Mouse (Mus musculus): Measurements from ENCODE around the gene Tnni2. TPM values are rescaled to one million over a fixed set of nuclear protein-coding genes. Genes with fewer than 3 reads are reported as not detected.

Gene Tnni2
- polyA plus RNA-seq, 1 experiment = 232 TPM

DNA sequence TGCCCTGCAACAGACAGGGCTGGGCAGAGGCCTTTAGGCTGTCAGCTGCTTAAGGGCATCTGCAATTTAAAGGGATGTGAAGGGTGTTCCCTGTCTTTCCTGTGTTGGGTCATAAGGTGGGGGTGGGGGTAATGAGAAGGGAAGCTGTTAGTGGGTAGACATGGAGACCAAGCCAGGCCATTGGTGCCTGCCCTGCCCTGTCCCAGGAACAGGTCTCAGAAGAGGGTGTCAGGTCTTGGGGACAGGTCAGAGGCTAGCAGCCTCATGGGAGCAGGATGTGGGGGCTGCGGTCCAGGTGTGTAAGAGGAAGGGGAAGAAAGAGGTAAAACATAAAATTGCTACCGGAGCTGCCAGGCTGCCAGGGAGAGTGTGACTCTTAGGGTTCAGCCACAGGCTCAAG is 19.8 kb downstream of the Tnni2 start:
- 0 out of 2 replicates have a peak overlapping the region, but pooled peaks have one; percentile 62 for H3K27ac ChIP-seq (replicated peaks; ENCODE audit: low read depth, low read length)
- H3K4me1 ChIP-seq (ENCODE audit: control insufficient read depth, insufficient read depth, insufficient read length, low read length) = no peaks in the 10 kb centered on the region
- H3K4me3 ChIP-seq (ENCODE audit: insufficient read depth, low read depth, low read length) = peak overlapping the region; percentile 16; the same call in 1 of the 2 replicates

DNA sequence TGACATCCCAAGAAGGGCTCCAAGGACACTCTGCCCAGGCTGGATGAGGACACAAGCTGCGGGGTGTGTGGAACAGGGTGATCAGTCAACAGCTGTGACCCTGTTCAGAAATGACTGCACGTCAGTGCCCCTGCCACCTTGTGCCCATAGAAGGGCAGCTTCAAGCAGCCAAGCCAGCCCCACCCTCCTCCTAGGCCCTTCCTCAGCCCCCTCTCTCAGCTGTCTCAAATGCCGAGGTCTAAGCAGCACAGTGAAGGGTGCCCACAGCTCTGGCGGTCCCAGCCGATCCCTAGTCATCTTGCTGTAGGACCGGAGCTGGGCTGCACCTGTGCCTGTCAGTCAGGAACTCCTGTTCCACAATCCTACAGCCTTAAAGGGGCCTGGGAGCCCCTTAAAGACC is 20.6 kb downstream of the Tnni2 start:
- Histone ChIP-seq H3K4me3 (ENCODE audit: insufficient read depth, low read depth, low read length) (peak overlapping the region; percentile 16), H3K4me1 (ENCODE audit: control insufficient read depth, insufficient read depth, insufficient read length, low read length) (no peaks in the 10 kb centered on the region), H3K27ac (replicated peaks; ENCODE audit: low read depth, low read length) (no peak overlapping the region)

DNA sequence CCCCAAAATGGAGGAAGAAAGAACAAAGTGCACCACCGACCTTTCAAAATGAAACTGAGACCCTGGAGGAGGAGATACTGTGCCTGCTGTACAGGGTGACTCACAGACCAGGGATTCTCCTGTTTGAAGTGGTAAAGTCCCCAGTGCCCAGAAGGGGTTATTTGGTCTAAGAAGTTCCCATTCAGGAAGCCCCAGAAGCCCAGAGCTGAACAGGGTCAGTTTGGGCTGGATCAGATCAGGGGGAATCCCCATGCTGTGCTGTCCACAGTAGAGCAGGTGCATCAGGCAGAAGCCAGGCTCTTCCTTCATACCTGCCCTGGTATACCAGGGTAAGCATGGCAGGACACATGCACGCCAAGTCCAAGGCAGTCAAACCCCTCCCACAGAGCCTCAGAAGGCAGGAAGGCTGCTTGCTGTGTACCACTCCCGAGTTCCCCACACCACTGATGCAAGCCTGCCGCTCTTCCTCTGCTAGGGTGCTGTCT is 21.0 kb downstream of the Tnni2 start:
- H3K27ac ChIP-seq (replicated peaks; ENCODE audit: low read depth, low read length) = no peak overlapping the region
- H3K4me1 ChIP-seq (ENCODE audit: control insufficient read depth, insufficient read depth, insufficient read length, low read length) = no peaks in the 10 kb centered on the region
- peak overlapping the region; percentile 16; the same call in 1 of the 2 replicates for H3K4me3 ChIP-seq (ENCODE audit: insufficient read depth, low read depth, low read length)

DNA sequence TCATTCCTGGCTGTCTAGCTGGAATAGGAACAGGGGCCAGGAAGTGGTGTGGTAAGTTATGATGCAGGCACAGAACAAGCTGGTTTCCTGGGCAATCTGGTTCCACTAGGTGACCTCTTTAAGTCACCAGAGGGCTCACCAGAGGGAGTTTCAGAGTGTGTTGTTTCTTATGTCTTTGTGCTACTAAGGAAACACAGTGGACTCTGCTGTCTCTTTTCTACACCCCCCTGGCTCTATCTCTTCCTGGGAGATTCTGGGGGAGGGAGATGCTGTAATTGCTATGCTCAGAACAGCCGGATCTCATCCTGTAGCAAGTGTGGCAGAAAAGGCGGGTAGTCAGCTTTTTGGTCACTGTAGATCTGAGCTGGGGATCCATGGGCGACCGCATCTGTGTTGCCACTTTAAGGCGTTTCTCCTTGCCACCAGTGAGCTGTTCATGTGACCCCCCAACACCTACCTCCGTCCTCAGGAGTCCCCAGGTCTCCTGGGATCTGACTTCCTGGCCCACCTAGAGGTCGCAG is 28.6 kb downstream of the Tnni2 start:
- Histone ChIP-seq H3K4me3 (ENCODE audit: insufficient read depth, low read depth, low read length) (no peak overlapping the region), H3K27ac (replicated peaks; ENCODE audit: low read depth, low read length) (no peak overlapping the region), H3K4me1 (ENCODE audit: control insufficient read depth, insufficient read depth, insufficient read length, low read length) (peaks cover 2% of the 10 kb centered on the region; the same call in 1 of the 2 replicates)

DNA sequence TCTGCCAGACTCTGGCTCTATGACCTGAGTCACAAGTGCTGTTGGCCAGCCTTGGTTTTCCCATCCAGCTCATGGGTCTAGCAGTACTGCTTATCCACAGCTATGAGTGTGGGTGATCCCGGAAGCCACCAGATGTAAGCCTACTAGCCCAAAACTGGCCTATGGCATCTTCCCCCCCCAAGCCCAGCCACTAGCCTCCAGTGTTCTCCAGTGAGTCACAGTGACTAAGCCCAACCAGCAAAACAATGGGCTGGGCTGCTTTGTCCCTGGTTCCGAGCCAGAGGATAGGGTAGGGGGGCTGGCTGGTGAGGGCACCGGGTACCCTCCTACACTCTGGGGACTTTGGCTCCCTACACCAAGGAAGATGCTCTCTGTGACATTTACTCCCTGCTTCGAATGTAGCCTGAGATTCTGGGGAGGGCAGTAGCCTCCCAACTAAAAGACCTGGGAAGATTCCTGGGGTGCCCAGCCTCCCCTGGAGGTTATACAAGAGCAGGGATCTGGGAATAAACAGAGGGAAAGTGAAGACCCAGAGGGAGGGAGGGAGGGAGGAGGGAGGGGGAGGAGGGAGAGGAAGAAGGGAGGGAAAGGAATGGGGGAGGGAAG is 29.3 kb downstream of the Tnni2 start:
- Histone ChIP-seq H3K4me1 (ENCODE audit: control insufficient read depth, insufficient read depth, insufficient read length, low read length) (peaks cover 2% of the 10 kb centered on the region; the same call in 1 of the 2 replicates), H3K27ac (replicated peaks; ENCODE audit: low read depth, low read length) (0 out of 2 replicates have a peak overlapping the region, but pooled peaks have one; percentile 12), H3K4me3 (ENCODE audit: insufficient read depth, low read depth, low read length) (no peak overlapping the region)

DNA sequence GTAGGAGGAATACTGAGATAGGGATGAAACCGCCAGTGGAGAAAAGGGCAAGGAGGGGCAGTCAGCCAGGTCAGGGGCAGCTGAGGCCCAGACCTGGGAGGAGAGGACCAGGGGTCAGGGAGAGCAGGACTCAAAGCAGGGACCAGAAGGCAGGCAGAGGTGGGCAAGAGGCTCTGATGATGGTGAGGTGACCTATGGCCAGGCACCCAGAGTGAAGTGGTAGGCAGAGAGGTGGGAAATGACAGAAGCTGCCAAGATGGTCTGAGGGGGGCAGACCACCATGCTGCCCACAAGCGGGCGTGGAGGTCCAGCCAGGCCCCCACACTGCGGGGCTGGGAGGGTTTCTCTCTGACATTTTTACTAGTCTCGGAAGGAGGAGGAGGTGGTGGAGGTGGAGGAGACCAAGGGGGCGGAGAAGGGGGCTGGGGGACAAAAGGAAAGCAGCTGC is 29.8 kb downstream of the Tnni2 start:
- peaks cover 2% of the 10 kb centered on the region; the same call in 1 of the 2 replicates for H3K4me1 ChIP-seq (ENCODE audit: control insufficient read depth, insufficient read depth, insufficient read length, low read length)
- H3K4me3 ChIP-seq (ENCODE audit: insufficient read depth, low read depth, low read length) = no peak overlapping the region
- H3K27ac ChIP-seq (replicated peaks; ENCODE audit: low read depth, low read length) = no peak overlapping the region

DNA sequence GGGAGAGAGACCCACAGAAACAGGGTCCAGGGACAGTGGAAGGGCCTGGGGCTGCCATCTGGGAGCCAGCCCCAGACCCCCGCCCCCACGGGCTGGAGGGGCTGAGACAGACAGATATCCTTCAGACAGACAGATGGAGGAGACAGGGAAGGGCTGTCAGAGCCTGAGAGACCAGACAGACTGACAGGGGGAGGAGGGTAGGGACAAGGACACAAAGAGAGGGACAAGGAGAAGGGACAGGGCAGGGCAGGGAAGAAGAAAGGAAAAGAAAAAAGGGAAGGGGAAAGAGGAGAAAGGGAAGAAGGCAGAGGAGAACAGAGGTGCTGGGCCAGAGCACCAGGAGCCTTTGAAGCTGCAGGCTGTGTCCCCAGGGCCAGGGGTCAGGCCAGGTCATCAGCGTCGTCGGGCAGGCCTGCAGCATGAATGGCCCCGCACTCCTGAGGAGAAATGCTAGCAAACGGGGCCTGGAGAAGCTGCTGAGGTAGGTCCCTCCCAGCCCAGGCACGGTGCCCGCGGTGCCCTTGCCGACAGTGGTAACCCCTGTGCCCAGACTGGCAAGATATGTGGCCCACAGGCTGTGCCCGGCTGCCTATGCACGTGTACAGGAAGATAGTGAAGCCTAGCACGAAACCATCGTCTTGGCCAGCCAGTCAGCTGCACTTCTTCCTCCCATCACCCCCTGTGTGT is 30.4 kb downstream of the Tnni2 start:
- no peak overlapping the region for H3K27ac ChIP-seq (replicated peaks; ENCODE audit: low read depth, low read length)
- no peak overlapping the region for H3K4me3 ChIP-seq (ENCODE audit: insufficient read depth, low read depth, low read length)
- H3K4me1 ChIP-seq (ENCODE audit: control insufficient read depth, insufficient read depth, insufficient read length, low read length) = peaks cover 2% of the 10 kb centered on the region; the same call in 1 of the 2 replicates

DNA sequence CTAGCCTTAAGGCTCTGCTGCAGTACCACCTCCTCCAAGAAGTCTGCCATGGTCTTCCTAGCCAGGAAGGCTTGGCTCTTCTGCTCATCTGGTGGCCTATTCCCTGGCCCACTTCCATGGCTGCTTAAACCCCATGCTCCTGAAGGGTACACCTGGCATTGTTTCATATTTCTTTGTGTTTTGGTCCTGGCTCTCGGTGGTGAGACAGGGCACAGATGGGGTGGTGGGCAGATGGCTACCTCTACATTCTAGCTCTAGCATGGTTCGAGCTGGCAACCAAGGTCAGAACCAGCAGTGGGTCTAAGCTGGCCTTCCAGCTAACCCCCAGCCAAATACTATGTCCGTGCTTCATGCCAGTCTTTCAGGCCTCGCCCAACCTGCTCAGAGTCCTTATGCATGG is 31.3 kb downstream of the Tnni2 start:
- Histone ChIP-seq H3K27ac (replicated peaks; ENCODE audit: low read depth, low read length) (no peak overlapping the region), H3K4me1 (ENCODE audit: control insufficient read depth, insufficient read depth, insufficient read length, low read length) (peaks cover 2% of the 10 kb centered on the region; the same call in 1 of the 2 replicates), H3K4me3 (ENCODE audit: insufficient read depth, low read depth, low read length) (no peak overlapping the region)

DNA sequence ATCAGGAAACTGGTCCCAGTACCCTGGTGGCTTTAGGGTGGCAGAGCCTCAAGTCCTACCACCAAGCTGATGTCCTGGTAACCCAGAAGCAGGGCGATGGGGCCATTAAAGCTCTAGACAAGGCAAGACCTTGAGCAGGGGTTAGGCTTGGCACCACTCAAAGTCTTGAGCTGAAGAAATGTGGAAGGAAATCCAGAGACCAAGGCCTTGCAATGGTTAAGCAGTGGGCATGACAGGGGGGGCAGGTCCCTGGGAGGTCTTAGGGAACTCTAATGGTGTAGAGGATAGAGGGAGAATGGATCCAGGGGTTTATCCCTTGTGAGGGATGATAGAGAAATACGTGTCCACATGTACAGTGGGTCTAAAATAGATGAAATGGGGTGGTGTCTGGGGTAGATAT is 31.9 kb downstream of the Tnni2 start:
- Histone ChIP-seq H3K4me3 (ENCODE audit: insufficient read depth, low read depth, low read length) (no peak overlapping the region), H3K4me1 (ENCODE audit: control insufficient read depth, insufficient read depth, insufficient read length, low read length) (peaks cover 2% of the 10 kb centered on the region; the same call in 1 of the 2 replicates), H3K27ac (replicated peaks; ENCODE audit: low read depth, low read length) (no peak overlapping the region)

DNA sequence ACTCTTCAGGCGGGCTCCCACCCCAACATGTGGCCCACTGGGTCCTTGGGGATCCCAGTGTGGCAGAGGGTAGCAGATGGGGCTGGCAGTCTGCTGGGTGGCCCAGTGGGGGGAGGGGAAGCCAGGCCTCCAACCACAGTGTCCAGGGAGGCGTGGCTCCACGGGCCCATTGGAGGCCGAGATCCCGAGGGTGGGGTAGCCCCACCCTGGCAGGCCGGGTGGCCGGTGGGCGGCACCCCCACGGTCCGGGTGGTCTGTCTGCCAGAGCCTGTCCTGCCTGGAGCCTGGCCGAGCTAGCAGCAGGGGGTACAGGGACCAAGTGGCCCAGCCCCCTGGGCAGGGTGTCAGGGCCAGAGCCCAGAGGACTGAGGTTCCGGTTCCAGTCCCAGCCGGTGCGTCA is 33.2 kb downstream of the Tnni2 start:
- Histone ChIP-seq H3K4me1 (ENCODE audit: control insufficient read depth, insufficient read depth, insufficient read length, low read length) (peaks cover 2% of the 10 kb centered on the region; the same call in 1 of the 2 replicates), H3K4me3 (ENCODE audit: insufficient read depth, low read depth, low read length) (peak overlapping the region; percentile 50; the same call in 1 of the 2 replicates), H3K27ac (replicated peaks; ENCODE audit: low read depth, low read length) (no peak overlapping the region; the same call in 1 of the 2 replicates)

DNA sequence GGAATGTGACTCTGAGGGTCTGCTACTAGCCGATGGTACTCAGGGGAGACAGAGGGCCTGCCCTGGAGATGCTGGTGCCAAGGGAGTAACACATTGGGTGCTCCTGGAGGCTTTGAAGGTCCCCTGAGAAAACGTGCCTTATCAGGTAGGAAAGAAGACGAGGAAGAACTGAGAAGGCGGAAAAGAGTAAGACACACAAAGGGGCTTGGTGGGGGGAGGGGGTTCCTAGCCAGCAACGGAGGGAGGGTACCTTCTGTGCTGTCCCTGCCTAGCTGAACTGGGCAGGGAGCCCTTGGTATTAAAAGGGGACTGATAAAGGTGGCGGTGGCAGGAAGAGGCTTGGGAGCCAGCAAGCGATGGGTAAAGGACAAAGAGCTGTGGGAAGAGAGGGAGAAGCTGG is 34.0 kb downstream of the Tnni2 start:
- Histone ChIP-seq H3K27ac (replicated peaks; ENCODE audit: low read depth, low read length) (peak overlapping the region; percentile 37), H3K4me1 (ENCODE audit: control insufficient read depth, insufficient read depth, insufficient read length, low read length) (peaks cover 1% of the 10 kb centered on the region; the same call in 1 of the 2 replicates), H3K4me3 (ENCODE audit: insufficient read depth, low read depth, low read length) (peak overlapping the region; percentile 50)

DNA sequence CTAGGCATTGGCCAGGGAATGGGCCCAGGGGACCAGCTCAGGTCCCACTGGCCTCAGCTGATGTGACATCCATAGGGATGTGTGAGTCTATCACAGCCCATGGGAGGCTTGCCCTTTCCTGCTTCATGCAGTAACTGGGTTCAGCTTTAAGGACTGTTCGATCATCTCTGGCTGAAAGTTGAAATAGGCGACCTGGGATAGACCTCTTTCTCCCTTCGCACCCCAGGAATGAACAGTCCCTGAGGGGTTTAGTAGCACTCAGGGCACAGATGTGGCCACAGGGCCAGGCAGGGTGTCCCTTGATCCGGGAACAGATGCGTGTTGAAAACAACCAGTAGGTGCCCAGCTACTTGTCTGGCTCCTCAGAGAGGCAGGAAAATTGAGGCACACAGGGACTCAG is 34.7 kb downstream of the Tnni2 start:
- Histone ChIP-seq H3K27ac (replicated peaks; ENCODE audit: low read depth, low read length) (peak overlapping the region; percentile 3), H3K4me3 (ENCODE audit: insufficient read depth, low read depth, low read length) (peak overlapping the region; percentile 50), H3K4me1 (ENCODE audit: control insufficient read depth, insufficient read depth, insufficient read length, low read length) (no peaks in the 10 kb centered on the region)

DNA sequence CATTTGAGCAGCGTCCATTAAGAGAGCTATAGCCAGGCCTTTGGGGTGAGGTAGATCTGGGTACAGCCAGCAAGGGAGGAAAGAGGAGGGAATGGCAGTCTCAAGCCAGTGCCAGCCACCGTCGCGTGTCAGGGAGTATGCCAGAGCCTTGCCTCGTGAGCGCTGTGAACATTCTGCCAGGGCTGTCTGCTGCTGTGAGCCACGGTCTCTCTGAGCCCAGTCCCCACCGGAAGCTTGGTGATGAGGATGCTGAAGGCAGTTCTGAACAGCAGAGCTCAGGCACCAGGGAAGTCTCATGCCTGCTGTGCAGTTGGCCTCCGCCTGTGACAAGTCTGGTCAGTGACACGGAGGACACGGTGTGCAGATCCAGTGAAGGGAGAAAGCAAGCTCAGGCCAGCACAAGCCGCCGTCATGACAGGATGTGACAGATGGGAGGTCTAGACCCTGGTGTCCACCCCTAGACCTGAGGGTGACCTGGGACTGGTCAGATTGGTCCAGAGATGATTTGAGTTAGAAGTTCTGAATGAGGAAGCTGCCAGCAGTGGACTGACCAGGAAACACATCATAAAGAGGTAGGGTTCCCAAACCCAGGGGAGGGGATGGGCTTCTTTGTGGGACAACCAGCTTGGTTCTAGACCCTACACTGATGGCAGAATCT is 35.3 kb downstream of the Tnni2 start:
- H3K4me3 ChIP-seq (ENCODE audit: insufficient read depth, low read depth, low read length) = peak overlapping the region; percentile 50
- no peaks in the 10 kb centered on the region for H3K4me1 ChIP-seq (ENCODE audit: control insufficient read depth, insufficient read depth, insufficient read length, low read length)
- H3K27ac ChIP-seq (replicated peaks; ENCODE audit: low read depth, low read length) = peak overlapping the region; percentile 3

DNA sequence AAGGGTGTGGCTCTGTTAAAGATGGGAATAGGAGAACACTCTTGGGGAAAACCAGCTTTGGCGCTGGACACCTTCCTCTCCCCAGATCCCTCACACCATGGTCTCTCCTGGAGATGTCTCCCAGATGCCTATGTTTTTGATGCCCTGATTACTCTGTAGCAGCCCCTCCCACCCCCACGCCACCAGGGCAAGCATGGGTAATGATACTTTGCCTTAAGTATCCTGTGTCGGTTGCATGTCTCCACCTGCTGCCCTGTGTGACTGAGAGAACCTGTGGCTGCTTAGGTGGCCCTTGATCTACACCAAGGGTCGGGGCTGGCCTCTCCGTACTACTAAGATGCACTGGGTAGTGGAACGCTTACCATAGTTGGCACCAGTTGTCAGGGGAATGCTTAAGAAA is 36.4 kb downstream of the Tnni2 start:
- Histone ChIP-seq H3K4me1 (ENCODE audit: control insufficient read depth, insufficient read depth, insufficient read length, low read length) (no peaks in the 10 kb centered on the region), H3K27ac (replicated peaks; ENCODE audit: low read depth, low read length) (0 out of 2 replicates have a peak overlapping the region, but pooled peaks have one; percentile 28), H3K4me3 (ENCODE audit: insufficient read depth, low read depth, low read length) (peak overlapping the region; percentile 50)

DNA sequence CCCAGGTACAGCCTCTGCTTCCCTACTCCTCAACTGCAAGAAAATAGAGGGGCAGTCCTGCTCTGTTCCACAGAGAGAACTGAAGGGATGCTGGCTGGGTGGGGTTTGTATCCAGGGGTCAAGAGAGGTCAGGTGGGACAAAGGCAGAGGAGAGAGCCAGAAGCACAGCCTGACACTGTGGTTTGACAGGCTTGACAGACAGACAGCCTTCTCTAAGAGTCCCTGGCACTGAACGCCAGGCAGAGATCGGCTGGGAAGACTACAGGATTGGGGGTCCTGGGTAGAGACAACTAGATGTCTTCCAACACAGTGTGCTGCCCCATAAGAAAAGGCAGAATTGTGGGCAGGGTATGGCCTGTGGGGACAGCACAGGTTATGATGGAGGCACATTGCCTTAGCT is 37.0 kb downstream of the Tnni2 start:
- Histone ChIP-seq H3K4me1 (ENCODE audit: control insufficient read depth, insufficient read depth, insufficient read length, low read length) (no peaks in the 10 kb centered on the region), H3K27ac (replicated peaks; ENCODE audit: low read depth, low read length) (0 out of 2 replicates have a peak overlapping the region, but pooled peaks have one; percentile 28), H3K4me3 (ENCODE audit: insufficient read depth, low read depth, low read length) (peak overlapping the region; percentile 50; the same call in 1 of the 2 replicates)

Data from brown adipose tissue, adult 24 weeks (tissue).